Mouse (Mus musculus) intestine, embryonic 14.5 days (tissue): ENCODE results near the gene Tfap2e. TPM values are rescaled to one million over a fixed set of nuclear protein-coding genes. Genes with fewer than 3 reads are reported as not detected.

ENCODE experiments used
- ATAC-seq: fragments of 200-750 bp; cut with Nextera tagmentation; replicated peaks from 2 replicates; pipeline ENCODE4 v1.8.0; 2017; ENCODE audit warnings: low read depth, moderate number of reproducible peaks, moderate TSS enrichment, moderate library complexity; ENCODE audit not compliant: low FRiP score, low TSS enrichment
- DNase-seq: peaks from one replicate; pipeline ENCODE4 v3.0.0-alpha.2; 2018; ENCODE audit warnings: low spot score
- H3K27ac ChIP-seq: fragments of 300-500 bp; sonication (generic); 2 replicates; pipeline ENCODE4 v1.5.1; 2014; ENCODE audit warnings: low read depth, mild to moderate bottlenecking, control low read depth
- H3K27me3 ChIP-seq: fragments of 300-500 bp; sonication (generic); replicated peaks from 2 replicates; pipeline ENCODE4 v1.6.1; 2014; ENCODE audit warnings: low read length, control low read depth; ENCODE audit not compliant: control insufficient read depth, insufficient read depth
- H3K36me3 ChIP-seq: fragments of 300-500 bp; sonication (generic); 2 replicates; pipeline ENCODE4 v1.6.1; 2014; ENCODE audit warnings: low read length, control low read depth; ENCODE audit not compliant: control insufficient read depth, insufficient read depth
- H3K4me1 ChIP-seq: fragments of 300-500 bp; sonication (generic); replicated peaks from 2 replicates; pipeline ENCODE4 v1.6.1; 2014; ENCODE audit warnings: low read length, control low read depth, mixed read lengths; ENCODE audit not compliant: control insufficient read depth, insufficient read depth
- H3K4me2 ChIP-seq: fragments of 300-500 bp; sonication (generic); 2 replicates; pipeline ENCODE4 v1.6.1; 2014; ENCODE audit warnings: low read length
- H3K4me3 ChIP-seq: fragments of 300-500 bp; sonication (generic); 2 replicates; pipeline ENCODE4 v1.5.1; 2014; ENCODE audit warnings: low read depth, low read length, control low read depth, mixed read lengths
- H3K9ac ChIP-seq: fragments of 300-500 bp; sonication (generic); 2 replicates; pipeline ENCODE4 v1.6.1; 2014; ENCODE audit warnings: mild to moderate bottlenecking, low read length
- H3K9me3 ChIP-seq: fragments of 300-500 bp; sonication (generic); 2 replicates; pipeline ENCODE4 v1.6.1; 2016; ENCODE audit warnings: low read length, control low read depth; ENCODE audit not compliant: control insufficient read depth
- WGBS: fragments of 180-500 bp; shearing (Covaris S2); extraction: QIAGEN DNeasy Blood & Tissue Kit; methylation state at CpG from one replicate; pipeline ENCODE4 v1.1.7; 2014; 5-methylcytosine and 5-hydroxymethylcytosine counted together
- polyA plus RNA-seq: library from polyadenylated mRNA; unstranded; fragments of >200 nt; fragmentation: Nextera tagmentation; extraction: Ambion mirVana; gene quantifications from 2 replicates; pipeline ENCODE4 v1.2.1, GENCODE M21; 2014

The Tfap2e gene
- polyA plus RNA-seq, 1 experiment from 2014 or later = not detected

- Histone ChIP-seq H3K4me2 (peak overlapping the region; percentile 72), H3K27me3 (no peaks in the 10 kb centered on the region), H3K4me1 (peaks cover 27% of the 10 kb centered on the region), H3K27ac (peak overlapping the region; percentile 94), H3K36me3 (peaks cover 23% of the 10 kb centered on the region), H3K9ac (peak overlapping the region; percentile 79), H3K4me3 (peak overlapping the region; percentile 93), H3K9me3 (no peaks in the 10 kb centered on the region)
- ATAC-seq (no peak), DNase-seq (peak; percentile 55)
- WGBS = 0% methylated on average over 12 of the region's 12 CpGs
These were observed 18.2 kb upstream of the Tfap2e start for GRCm38 (mm10) chr4:126754231-126754611.

DNA sequence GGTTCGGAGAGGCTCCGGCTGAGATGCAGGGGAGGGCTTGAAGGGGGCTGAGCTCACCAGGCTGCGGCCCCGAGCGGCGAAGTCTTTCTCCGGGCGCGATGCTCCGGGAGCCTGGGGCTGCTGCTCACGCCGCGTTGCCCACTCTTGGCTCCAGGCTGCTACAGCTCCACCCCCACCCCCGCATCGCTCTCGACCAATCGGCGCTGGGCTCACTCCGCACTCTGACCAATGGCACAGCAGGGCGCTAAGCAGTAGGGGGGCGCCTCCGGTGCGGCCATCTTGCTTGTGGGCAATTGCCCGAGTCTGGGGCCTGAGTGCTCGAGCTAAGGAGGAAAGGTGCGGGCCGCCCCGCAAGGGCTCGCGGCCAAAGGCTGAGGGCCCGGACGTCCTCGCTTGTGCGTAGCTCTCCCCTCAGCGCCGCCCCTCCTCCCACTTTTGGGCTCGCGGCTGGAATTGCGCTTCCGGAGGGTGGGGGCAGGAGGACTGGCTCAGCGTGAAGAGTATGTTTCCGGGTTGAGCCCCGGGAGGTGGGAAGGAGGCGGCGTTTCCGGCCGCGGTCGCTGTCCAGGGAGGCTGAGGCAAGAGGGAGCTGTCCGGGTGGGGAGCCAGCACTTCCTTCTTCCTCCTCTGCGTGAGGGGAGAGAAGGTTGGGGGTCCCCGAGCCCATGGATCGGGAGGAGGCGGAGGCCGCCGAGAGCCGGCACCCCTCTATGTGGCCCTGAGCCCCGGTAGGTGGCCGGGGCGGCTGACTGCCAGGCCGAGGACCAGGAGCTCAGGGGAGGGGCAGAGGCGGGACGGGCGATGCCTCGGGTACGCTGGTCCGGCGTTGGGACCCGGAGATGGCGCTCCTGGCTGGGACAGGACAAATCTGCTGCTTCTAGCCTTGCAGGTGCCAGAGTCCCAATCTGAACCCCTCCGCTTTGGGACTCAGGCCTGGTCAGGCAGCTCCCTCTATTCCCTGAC lies 17.5 kb upstream of the Tfap2e start, which contains the start of the genes Ncdn and AU040320:
TSS of gene Ncdn (minus strand) at position 171 of the 963 bp plus-strand sequence.
TSS of gene AU040320 (plus strand) at position 277 of the 963 bp plus-strand sequence.
- Histone ChIP-seq H3K9ac (peak within 1 kb of the TSS; percentile 79), H3K4me3 (peak within 1 kb of the TSS; percentile 93), H3K4me2 (peak within 1 kb of the TSS; percentile 78), H3K27me3 (no peaks in the 10 kb centered on the region), H3K27ac (peak within 1 kb of the TSS; percentile 94), H3K36me3 (peaks cover 26% of the 10 kb centered on the region), H3K4me1 (peaks cover 27% of the 10 kb centered on the region), H3K9me3 (no peaks in the 10 kb centered on the region)
- ATAC-seq (peak; percentile 99), DNase-seq (peak; percentile 96)
- under 1% methylated on average over 70 of the region's 71 CpGs for WGBS

DNA sequence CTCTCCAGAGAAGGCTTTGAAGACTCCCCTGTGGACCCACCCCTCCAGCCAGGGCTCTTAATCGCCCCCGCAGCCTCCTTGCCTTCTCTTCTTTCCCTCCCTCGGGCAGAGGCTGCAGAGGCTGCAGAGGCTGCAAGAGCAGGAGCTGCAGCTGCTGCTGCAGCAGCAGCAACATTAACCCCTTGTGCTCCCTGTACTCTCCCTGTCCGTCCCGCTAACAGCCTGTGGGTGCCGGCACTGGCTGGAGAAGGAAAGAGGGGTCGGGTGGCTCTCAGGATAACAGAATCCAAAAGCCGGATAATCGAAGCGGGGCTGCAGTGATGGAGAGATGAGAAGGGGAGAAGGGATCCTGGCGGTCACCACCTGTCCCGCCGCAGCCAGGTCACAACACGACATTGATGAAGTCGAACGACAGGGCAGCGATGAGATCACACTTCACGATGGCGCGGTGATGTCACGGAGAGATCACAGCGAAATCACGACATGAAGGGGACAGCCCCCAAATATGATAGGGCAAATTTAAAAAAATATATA lies 16.6 kb upstream of the Tfap2e start:
- H3K27me3 ChIP-seq = no peaks in the 10 kb centered on the region
- peak overlapping the region; percentile 93 for H3K4me3 ChIP-seq
- peaks cover 27% of the 10 kb centered on the region for H3K4me1 ChIP-seq
- DNase-seq = no peak
- peaks cover 28% of the 10 kb centered on the region for H3K36me3 ChIP-seq
- no peaks in the 10 kb centered on the region for H3K9me3 ChIP-seq
- H3K27ac ChIP-seq = peak overlapping the region; percentile 94; the same call in 1 of the 2 replicates
- peak overlapping the region; percentile 78 for H3K4me2 ChIP-seq
- 0 out of 2 replicates have a peak, but pooled peaks have one; percentile 3 for ATAC-seq
- H3K9ac ChIP-seq = peak overlapping the region; percentile 79
- WGBS = under 1% methylated on average over 23 of the region's 23 CpGs

- no peaks in the 10 kb centered on the region for H3K27me3 ChIP-seq
- peaks cover 32% of the 10 kb centered on the region for H3K36me3 ChIP-seq
- peaks cover 27% of the 10 kb centered on the region for H3K4me1 ChIP-seq
- DNase-seq (peak; percentile 63), ATAC-seq (no peak)
- H3K4me2 ChIP-seq = peak overlapping the region; percentile 78
- no peaks in the 10 kb centered on the region for H3K9me3 ChIP-seq
- H3K27ac ChIP-seq = no peak overlapping the region
- H3K9ac ChIP-seq = peak overlapping the region; percentile 79
- H3K4me3 ChIP-seq = peak overlapping the region; percentile 93
- 5% methylated on average over 13 of the region's 13 CpGs for WGBS
These were observed 16.1 kb upstream of the Tfap2e start for GRCm38 (mm10) chr4:126752024-126752607.

DNA sequence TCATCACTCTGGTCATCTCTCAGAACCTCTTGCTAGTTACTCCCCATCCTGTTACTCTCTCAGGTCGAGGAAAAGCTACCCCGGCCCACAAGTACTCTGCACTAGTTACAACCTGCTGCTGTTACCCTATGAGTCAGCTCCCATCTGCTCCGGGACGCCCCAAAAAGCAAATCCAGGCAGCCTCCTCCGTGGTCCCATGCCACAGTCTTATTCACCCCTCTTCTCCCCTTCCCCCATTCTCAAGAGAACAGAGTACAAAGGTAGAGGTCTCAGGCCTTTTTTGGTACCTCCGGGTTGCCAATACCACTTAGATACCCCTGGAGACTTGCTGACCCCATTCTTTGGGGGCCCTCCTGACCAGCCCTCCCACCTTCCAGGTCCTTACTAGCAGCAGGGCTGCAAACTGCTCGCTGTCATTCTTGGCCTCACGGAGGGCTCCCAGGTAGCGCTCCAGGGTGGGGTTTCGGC lies 15.6 kb upstream of the Tfap2e start:
- H3K4me2 ChIP-seq = peak overlapping the region; percentile 78
- peak overlapping the region; percentile 93 for H3K4me3 ChIP-seq
- peaks cover 37% of the 10 kb centered on the region for H3K36me3 ChIP-seq
- no peaks in the 10 kb centered on the region for H3K9me3 ChIP-seq
- no peak overlapping the region for H3K27ac ChIP-seq
- 58% methylated on average over 10 of the region's 10 CpGs for WGBS
- DNase-seq = peak; percentile 57
- no peak for ATAC-seq
- H3K27me3 ChIP-seq = no peaks in the 10 kb centered on the region
- peaks cover 27% of the 10 kb centered on the region for H3K4me1 ChIP-seq
- H3K9ac ChIP-seq = no peak overlapping the region; the same call in 1 of the 2 replicates

GRCm38 (mm10) chr4:126750863-126751555 lies 15.0 kb upstream of the Tfap2e start:
- no peak for ATAC-seq
- 63% methylated on average over 8 of the region's 8 CpGs for WGBS

DNA sequence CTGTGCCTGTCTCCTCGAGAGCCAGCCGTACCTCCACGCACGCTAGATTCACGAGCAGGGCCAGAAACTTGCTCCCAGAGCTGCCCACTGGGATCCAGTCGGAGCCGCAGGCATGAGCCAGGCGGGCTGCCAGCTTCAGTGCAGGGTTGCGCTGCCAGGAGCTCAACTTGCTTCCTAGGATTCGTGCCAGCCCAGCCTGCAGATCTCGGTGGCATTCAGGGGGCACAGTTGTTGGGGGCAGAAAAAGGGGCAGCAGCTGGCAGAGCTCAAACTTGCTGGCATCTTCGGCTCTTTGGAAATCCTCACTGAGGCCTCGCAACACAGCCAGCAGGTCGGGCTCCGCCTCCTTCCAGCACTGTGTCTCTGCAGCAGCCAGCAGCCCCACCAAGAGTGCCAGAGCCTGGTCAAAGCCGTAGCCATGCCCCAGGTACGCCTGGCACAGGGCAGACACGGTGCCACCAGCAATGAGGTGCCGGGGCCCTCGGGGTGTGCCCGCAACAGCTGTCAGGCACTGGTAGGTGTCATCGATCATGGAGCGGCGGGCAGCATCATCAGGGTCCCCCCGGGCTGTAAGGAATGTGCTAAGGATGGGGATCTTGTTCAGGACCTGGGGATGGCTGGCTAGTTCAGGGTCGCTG lies 14.1 kb upstream of the Tfap2e start:
- Histone ChIP-seq H3K4me3 (no peak overlapping the region), H3K4me1 (peaks cover 27% of the 10 kb centered on the region), H3K27ac (no peak overlapping the region), H3K27me3 (no peaks in the 10 kb centered on the region), H3K9me3 (no peaks in the 10 kb centered on the region), H3K9ac (no peak overlapping the region), H3K36me3 (peaks cover 51% of the 10 kb centered on the region), H3K4me2 (no peak overlapping the region)
- WGBS = 88% methylated on average over 26 of the region's 26 CpGs
- ATAC-seq (no peak), DNase-seq (peak; percentile 49)

More at GRCm38 (mm10) chr4:126750863-126751555, 15.0 kb upstream of the Tfap2e start:
- Histone ChIP-seq H3K27ac (no peak overlapping the region), H3K27me3 (no peaks in the 10 kb centered on the region), H3K36me3 (peaks cover 43% of the 10 kb centered on the region), H3K4me1 (peaks cover 27% of the 10 kb centered on the region), H3K4me3 (no peak overlapping the region), H3K9me3 (no peaks in the 10 kb centered on the region), H3K9ac (no peak overlapping the region), H3K4me2 (no peak overlapping the region; the same call in 1 of the 2 replicates)
- peak; percentile 50 for DNase-seq
